In the genomic region with DNA sequence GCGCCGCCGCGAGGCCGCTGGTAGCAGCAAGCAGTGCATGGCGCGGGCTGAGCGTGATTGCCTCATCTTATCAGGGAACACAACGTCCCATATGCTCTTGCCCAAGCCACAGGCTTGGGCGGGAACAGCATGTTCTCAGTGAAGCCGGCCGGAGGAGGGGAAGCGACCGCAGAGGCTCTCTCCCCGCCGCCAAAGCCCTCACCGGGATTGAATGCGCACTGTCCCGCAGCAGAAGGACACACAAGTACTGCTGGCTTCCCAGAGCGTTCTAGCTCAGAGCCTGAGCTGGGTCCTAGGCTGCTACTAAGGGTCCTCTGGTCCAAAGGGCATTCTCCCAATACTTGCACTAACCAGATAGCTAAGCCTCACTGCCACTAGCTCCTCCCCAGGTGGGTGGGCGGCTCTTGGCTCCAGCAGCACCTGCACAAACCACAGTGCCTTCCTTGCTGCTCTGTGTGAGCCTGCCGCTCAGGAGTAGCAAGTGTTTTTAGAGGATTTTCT, we compare ENCODE assay signal across 8 mouse cellular contexts. TPM values are rescaled to one million over a fixed set of nuclear protein-coding genes. Genes with fewer than 3 reads are reported as not detected.
DNase-seq lines count a peak whose midpoint lies in the region; ATAC-seq and TF ChIP-seq lines count a peak whose summit lies in the region.

No protein-coding gene starts in this region.

- WGBS in forebrain, embryonic 12.5 days, result under 1% methylated on average over 22 of the region's 22 CpGs
- WGBS in heart, embryonic 16.5 days, result under 1% methylated on average over 22 of the region's 22 CpGs
- WGBS in liver, embryonic 15.5 days (ENCODE audit: insufficient replicate concordance), result 1% methylated on average over 22 of the region's 22 CpGs
- under 1% methylated on average over 22 of the region's 22 CpGs for WGBS in neural tube, embryonic 11.5 days
- 1% methylated on average over 22 of the region's 22 CpGs for WGBS in stomach, embryonic 16.5 days

- peaks cover 70% of the 10 kb centered on the region for H3K4me1 ChIP-seq in E14TG2a.4 (replicated peaks; ENCODE audit: low read depth, low read length)
- H3K4me1 ChIP-seq in forebrain, embryonic 12.5 days, result peaks cover 51% of the 10 kb centered on the region
- H3K4me1 ChIP-seq in heart, embryonic 16.5 days (ENCODE audit: control insufficient read depth, insufficient read depth, low read length), result peaks cover 42% of the 10 kb centered on the region
- H3K4me1 ChIP-seq in liver, embryonic 15.5 days (replicated peaks), result peaks cover 70% of the 10 kb centered on the region
- H3K4me1 ChIP-seq in neural tube, embryonic 11.5 days (ENCODE audit: control insufficient read depth, insufficient read depth, low read length), result peaks cover 9% of the 10 kb centered on the region
- H3K4me1 ChIP-seq in stomach, embryonic 16.5 days (ENCODE audit: control insufficient read depth, insufficient read depth, low read length), result peaks cover 24% of the 10 kb centered on the region

- peak; percentile 94 to 98 for DNase-seq in kidney, postnatal 36 days
- peak; percentile 80 for DNase-seq in neural tube, embryonic 11.5 days (ENCODE audit: low spot score)

- peak; percentile 86 for ATAC-seq in cerebellum, adult (ENCODE audit: insufficient number of reproducible peaks, low FRiP score, low TSS enrichment)
- ATAC-seq in forebrain, embryonic 12.5 days (ENCODE audit: low FRiP score), result peak; percentile 84
- ATAC-seq in heart, embryonic 16.5 days (replicated peaks; ENCODE audit: extremely low read depth, insufficient read depth, low FRiP score), result peak; percentile 94
- ATAC-seq in liver, embryonic 15.5 days (ENCODE audit: insufficient read depth), result peak; percentile 94
- peak; percentile 84 for ATAC-seq in neural tube, embryonic 11.5 days (ENCODE audit: insufficient read depth, low FRiP score, low TSS enrichment)
- peak; percentile 96 for ATAC-seq in stomach, embryonic 16.5 days (ENCODE audit: insufficient read depth, low FRiP score)

- no peaks in the 10 kb centered on the region for H3K36me3 ChIP-seq in E14TG2a.4 (ENCODE audit: insufficient read depth, low read length)
- H3K36me3 ChIP-seq in forebrain, embryonic 12.5 days (replicated peaks), result no peaks in the 10 kb centered on the region
- no peaks in the 10 kb centered on the region for H3K36me3 ChIP-seq in heart, embryonic 16.5 days (ENCODE audit: control insufficient read depth, insufficient read depth)
- H3K36me3 ChIP-seq in liver, embryonic 15.5 days (replicated peaks), result 0 out of 2 replicates have a peak, but pooled peaks cover 4% of the 10 kb centered on the region
- no peaks in the 10 kb centered on the region for H3K36me3 ChIP-seq in neural tube, embryonic 11.5 days (ENCODE audit: control insufficient read depth, insufficient read depth, low read length)
- H3K36me3 ChIP-seq in stomach, embryonic 16.5 days (ENCODE audit: control insufficient read depth, insufficient read depth, low read length), result no peaks in the 10 kb centered on the region

- no peak overlapping the region for H3K27ac ChIP-seq in forebrain, embryonic 12.5 days
- H3K27ac ChIP-seq in heart, embryonic 16.5 days (ENCODE audit: low read length), result peak overlapping the region; percentile 97
- H3K27ac ChIP-seq in liver, embryonic 15.5 days (replicated peaks), result peak overlapping the region; percentile 87
- H3K27ac ChIP-seq in neural tube, embryonic 11.5 days (ENCODE audit: low read depth, low read length), result no peak overlapping the region
- H3K27ac ChIP-seq in stomach, embryonic 16.5 days (ENCODE audit: low read length), result peak overlapping the region; percentile 94

- no peaks in the 10 kb centered on the region for H3K9me3 ChIP-seq in E14TG2a.4 (ENCODE audit: low read length)
- no peaks in the 10 kb centered on the region for H3K9me3 ChIP-seq in forebrain, embryonic 12.5 days
- H3K9me3 ChIP-seq in heart, embryonic 16.5 days (replicated peaks; ENCODE audit: control insufficient read depth, low read length), result no peaks in the 10 kb centered on the region
- no peaks in the 10 kb centered on the region for H3K9me3 ChIP-seq in liver, embryonic 15.5 days (replicated peaks)
- H3K9me3 ChIP-seq in neural tube, embryonic 11.5 days (ENCODE audit: control insufficient read depth, low read length), result no peaks in the 10 kb centered on the region
- no peaks in the 10 kb centered on the region for H3K9me3 ChIP-seq in stomach, embryonic 16.5 days (replicated peaks; ENCODE audit: control insufficient read depth, low read length)

- peak overlapping the region; percentile 62 for H3K4me2 ChIP-seq in forebrain, embryonic 12.5 days
- H3K4me2 ChIP-seq in heart, embryonic 16.5 days (ENCODE audit: low read depth, low read length), result peak overlapping the region; percentile 69
- H3K4me2 ChIP-seq in liver, embryonic 15.5 days, result peak overlapping the region; percentile 78
- H3K4me2 ChIP-seq in neural tube, embryonic 11.5 days (ENCODE audit: low read depth), result peak overlapping the region; percentile 43
- H3K4me2 ChIP-seq in stomach, embryonic 16.5 days (ENCODE audit: low read depth, low read length), result peak overlapping the region; percentile 61

- peak overlapping the region; percentile 76 for H3K4me3 ChIP-seq in E14TG2a.4 (replicated peaks; ENCODE audit: low read length)
- H3K4me3 ChIP-seq in forebrain, embryonic 12.5 days (replicated peaks), result peak overlapping the region; percentile 28
- peak overlapping the region; percentile 49 for H3K4me3 ChIP-seq in heart, embryonic 16.5 days (ENCODE audit: low read length)
- peak overlapping the region; percentile 46 for H3K4me3 ChIP-seq in liver, embryonic 15.5 days (replicated peaks)
- H3K4me3 ChIP-seq in neural tube, embryonic 11.5 days (ENCODE audit: low read depth, low read length), result peak overlapping the region; percentile 12; the same call in 1 of the 2 replicates
- H3K4me3 ChIP-seq in stomach, embryonic 16.5 days (replicated peaks; ENCODE audit: low read length), result peak overlapping the region; percentile 35

- TF ChIP-seq CTCF in E14TG2a.4 (conservative IDR thresholded peaks at IDR 0.05; ENCODE audit: low read length), result no peak

- H3K27me3 ChIP-seq in E14TG2a.4 (ENCODE audit: insufficient read depth, low read length), result no peaks in the 10 kb centered on the region
- no peaks in the 10 kb centered on the region for H3K27me3 ChIP-seq in forebrain, embryonic 12.5 days
- no peaks in the 10 kb centered on the region for H3K27me3 ChIP-seq in heart, embryonic 16.5 days (ENCODE audit: control insufficient read depth, insufficient read depth, low read length)
- no peaks in the 10 kb centered on the region for H3K27me3 ChIP-seq in liver, embryonic 15.5 days
- H3K27me3 ChIP-seq in neural tube, embryonic 11.5 days (ENCODE audit: control insufficient read depth, insufficient read depth, low read length), result no peaks in the 10 kb centered on the region
- no peaks in the 10 kb centered on the region for H3K27me3 ChIP-seq in stomach, embryonic 16.5 days (ENCODE audit: control insufficient read depth, insufficient read depth, low read length)

- H3K9ac ChIP-seq in forebrain, embryonic 12.5 days, result peak overlapping the region; percentile 57
- peak overlapping the region; percentile 81 for H3K9ac ChIP-seq in heart, embryonic 16.5 days (ENCODE audit: low read length)
- H3K9ac ChIP-seq in liver, embryonic 15.5 days, result peak overlapping the region; percentile 54
- H3K9ac ChIP-seq in neural tube, embryonic 11.5 days (ENCODE audit: low read length), result peak overlapping the region; percentile 40
- peak overlapping the region; percentile 71 for H3K9ac ChIP-seq in stomach, embryonic 16.5 days (ENCODE audit: low read length)

RNA-seq across cellular contexts. Expression of a gene that starts 19.6 kb away (rescaled TPM):
- polyA plus RNA-seq in forebrain, embryonic 12.5 days (2016; fragmentation: Nextera tagmentation; extraction: Ambion mirVana), result not detected in 2 replicates
- 0.18 TPM in 1 of 2 replicates, not detected in the other for polyA plus RNA-seq in heart, embryonic 16.5 days (2015; fragmentation: Nextera tagmentation; extraction: Ambion mirVana)
- polyA plus RNA-seq in liver, embryonic 15.5 days (2015; fragmentation: Nextera tagmentation; extraction: Ambion mirVana), result not detected in 2 replicates
- polyA plus RNA-seq in neural tube, embryonic 11.5 days (2014; fragmentation: Nextera tagmentation; extraction: Ambion mirVana), result not detected in 2 replicates
- not detected in 2 replicates for polyA plus RNA-seq in stomach, embryonic 16.5 days (2015; fragmentation: Nextera tagmentation; extraction: Ambion mirVana)

RNA-seq across cellular contexts. Expression of a gene that starts 41.7 kb away (rescaled TPM):
- polyA plus RNA-seq in forebrain, embryonic 12.5 days (2016; fragmentation: Nextera tagmentation; extraction: Ambion mirVana), result 21.9 and 26.1 TPM in 2 replicates
- 24.2 and 26.7 TPM in 2 replicates for polyA plus RNA-seq in heart, embryonic 16.5 days (2015; fragmentation: Nextera tagmentation; extraction: Ambion mirVana)
- 15.3 and 15.6 TPM in 2 replicates for polyA plus RNA-seq in liver, embryonic 15.5 days (2015; fragmentation: Nextera tagmentation; extraction: Ambion mirVana)
- 31.6 and 33.8 TPM in 2 replicates for polyA plus RNA-seq in neural tube, embryonic 11.5 days (2014; fragmentation: Nextera tagmentation; extraction: Ambion mirVana)
- polyA plus RNA-seq in stomach, embryonic 16.5 days (2015; fragmentation: Nextera tagmentation; extraction: Ambion mirVana), result 29.1 and 30.8 TPM in 2 replicates

Comparison
In these comparisons a context has a peak if more than half of its experiments do, and no peak if none do; other contexts are left out.
1. H3K4me3 ChIP-seq: peak in every context shown above with its lines; median percentile 76 in E14TG2a.4; 49 in heart, embryonic 16.5 days; 46 in liver, embryonic 15.5 days; 35 in stomach, embryonic 16.5 days; 28 in forebrain, embryonic 12.5 days; 12 in neural tube, embryonic 11.5 days.
2. H3K27ac ChIP-seq: peak in heart, embryonic 16.5 days (single experiment), liver, embryonic 15.5 days (single experiment) and stomach, embryonic 16.5 days (single experiment); none in forebrain, embryonic 12.5 days (single experiment) and neural tube, embryonic 11.5 days (single experiment).
3. Peak in every context shown above with its lines, with median percentiles within 50 percentile points of each other: ATAC-seq, H3K4me2 ChIP-seq and H3K9ac ChIP-seq.